Mouse (Mus musculus): ENCODE measurements around the gene Tmem151b.

Tmem151b gene

DNA sequence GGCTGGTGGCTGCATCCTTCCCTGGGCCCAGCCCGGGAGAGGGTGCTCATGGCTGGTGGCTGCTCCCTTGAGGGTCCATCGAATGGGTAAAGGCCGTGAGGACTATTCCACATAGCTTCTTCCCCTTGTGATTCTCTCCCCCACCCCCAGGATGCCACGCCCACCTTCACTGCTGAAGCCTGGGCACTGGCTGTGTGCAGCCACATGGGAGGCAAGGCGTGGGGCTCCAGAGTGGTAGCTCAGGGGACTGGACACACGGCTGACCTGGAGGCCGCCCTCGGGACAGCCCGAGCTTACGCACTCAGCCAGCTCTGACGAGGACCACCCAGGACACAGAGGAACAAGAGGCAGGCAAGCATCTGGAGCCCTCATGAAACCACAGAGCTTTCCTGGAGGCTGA, 29.3 kb downstream of the Tmem151b start:
- in situ Hi-C loops (cut with MboI; ENCODE audit: unreplicated experiment in 2 of 2), result no loop called here

DNA sequence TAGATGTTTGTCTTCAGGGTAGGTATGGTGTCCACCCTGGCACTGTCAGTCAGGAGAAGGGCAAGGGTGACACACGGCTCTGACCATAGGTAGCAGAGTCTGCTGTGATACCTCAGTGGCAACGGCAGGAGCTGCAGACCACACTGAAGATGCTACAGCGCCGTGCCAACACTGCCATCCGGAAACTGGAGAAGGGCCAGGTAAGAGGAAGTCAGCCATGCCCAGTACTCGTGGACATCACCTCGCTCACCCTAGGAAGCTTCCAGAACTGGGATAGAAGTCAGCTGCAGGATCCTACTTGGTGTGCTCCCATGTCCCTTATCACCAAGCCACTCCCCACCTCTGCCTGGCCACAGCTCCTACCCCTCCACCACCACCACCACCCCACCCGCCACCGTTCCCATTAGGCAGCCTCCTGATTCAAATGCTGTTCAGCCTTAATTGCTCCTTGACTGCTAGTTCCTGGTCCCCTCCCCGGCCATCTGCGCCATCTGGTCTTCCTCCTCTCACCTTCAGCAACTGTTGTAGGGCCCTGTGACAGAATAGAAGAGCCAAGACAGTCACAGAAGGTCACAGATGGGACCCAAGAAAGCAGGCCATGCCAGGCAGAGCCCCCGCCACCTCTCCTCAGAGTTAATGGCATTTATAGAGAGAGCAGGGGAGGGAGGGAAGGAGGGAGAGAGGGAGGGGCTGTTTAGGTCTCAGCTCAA, 30.6 kb downstream of the Tmem151b start:
- in situ Hi-C loops (cut with MboI; ENCODE audit: unreplicated experiment in 2 of 2), result loop anchor here in 1 of 2 experiments (5.0 kb wide), 1 partner anchor 33 kb away; no protein-coding TSS in a partner anchor

DNA sequence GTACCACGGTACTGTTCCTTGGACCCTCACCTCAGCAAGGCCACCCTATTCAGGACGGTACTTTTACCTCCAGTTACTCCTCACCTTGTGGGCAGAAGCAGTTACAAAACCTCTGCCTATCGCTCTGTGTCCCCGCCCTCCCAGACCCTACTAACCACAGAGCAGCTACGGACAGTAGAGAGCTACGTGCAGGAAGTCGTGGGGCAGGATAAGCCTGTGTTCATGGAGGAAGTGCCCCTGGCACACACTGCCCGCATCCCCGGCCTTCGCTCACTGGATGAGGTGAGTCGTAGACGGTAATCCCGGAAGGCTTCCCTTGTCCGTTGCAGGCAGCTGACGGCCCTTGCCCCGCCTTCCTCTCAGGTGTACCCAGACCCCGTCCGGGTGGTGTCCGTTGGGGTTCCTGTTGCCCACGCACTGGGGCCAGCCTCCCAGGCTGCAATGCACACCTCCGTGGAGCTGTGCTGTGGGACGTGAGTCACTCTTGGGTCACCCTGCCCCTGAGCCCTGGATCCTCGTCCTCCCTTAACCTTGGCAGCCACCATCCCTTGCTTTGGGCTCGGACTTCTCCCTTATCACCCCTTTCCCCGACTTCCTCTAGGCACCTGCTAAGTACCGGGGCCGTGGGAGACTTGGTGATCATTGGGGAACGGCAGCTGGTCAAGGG, 31.8 kb downstream of the Tmem151b start:
- in situ Hi-C loops (cut with MboI; ENCODE audit: unreplicated experiment in 2 of 2), result loop anchor here in 1 of 2 experiments (5.0 kb wide), 1 partner anchor 35 kb away; no protein-coding TSS in a partner anchor

DNA sequence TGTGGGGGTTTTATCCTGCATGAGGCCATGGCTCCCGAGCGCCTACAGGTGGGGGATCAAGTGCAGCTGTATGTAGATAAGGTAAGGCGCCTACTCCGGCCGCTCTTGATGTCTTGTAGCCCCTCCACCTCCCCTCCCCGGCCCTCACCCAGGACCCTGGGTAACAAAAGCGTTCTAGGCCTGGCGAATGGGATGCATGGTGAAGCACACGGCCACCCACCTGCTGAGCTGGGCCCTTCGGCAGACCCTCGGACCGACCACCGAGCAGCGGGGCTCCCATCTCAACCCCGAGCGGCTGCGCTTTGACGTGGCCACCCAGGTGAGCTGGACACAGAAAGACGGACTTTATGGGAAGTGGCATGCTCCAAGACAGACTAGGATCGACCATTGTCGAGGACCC, 32.3 kb downstream of the Tmem151b start:
- in situ Hi-C loops (cut with MboI; ENCODE audit: unreplicated experiment in 2 of 2), result loop anchor here in 1 of 2 experiments (5.0 kb wide), 1 partner anchor 35 kb away; no protein-coding TSS in a partner anchor

DNA sequence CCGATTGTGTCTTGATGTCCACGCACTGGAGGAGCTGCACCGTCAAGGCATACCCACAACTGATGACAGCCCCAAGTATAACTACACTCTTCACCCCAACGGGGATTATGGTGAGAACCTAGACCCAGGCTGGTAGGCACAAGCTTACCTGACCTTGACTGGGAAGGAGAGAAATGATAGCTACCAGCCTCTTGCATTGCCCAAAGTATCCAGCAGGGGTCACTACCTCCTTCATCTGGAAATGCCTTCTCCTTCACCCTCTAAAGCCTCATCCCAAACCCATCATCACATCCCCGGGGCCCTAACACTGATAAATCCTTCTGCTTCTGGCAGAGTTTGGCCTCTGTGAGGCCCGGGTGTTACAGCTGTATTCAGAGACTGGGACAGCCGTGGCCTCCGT, 33.0 kb downstream of the Tmem151b start:
- in situ Hi-C loops (cut with MboI; ENCODE audit: unreplicated experiment in 2 of 2), result loop anchor here in 1 of 2 experiments (5.0 kb wide), 1 partner anchor 36 kb away; no protein-coding TSS in a partner anchor

DNA sequence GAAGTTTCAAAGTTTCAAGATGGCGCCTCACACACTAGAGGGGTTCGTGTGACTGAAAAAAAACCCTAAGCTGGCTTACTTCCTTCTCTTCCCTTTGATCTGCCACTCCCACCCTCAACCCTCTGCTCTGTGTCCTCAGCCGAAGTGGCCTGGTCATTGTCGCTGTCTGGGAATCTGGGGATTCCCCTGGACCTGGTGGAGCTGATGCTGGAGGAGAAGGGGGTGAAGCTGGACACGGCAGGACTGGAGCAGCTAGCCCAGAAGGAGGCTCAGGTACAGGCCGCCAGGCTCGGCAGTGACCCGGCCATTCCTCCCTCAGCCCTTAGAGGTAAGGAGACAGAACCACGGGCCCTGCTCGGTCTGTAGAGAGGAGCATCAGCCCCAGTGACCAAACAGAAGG, 33.7 kb downstream of the Tmem151b start:
- in situ Hi-C loops (cut with MboI; ENCODE audit: unreplicated experiment in 2 of 2), result loop anchor here in 1 of 2 experiments (5.0 kb wide), 1 partner anchor 36 kb away; no protein-coding TSS in a partner anchor

DNA sequence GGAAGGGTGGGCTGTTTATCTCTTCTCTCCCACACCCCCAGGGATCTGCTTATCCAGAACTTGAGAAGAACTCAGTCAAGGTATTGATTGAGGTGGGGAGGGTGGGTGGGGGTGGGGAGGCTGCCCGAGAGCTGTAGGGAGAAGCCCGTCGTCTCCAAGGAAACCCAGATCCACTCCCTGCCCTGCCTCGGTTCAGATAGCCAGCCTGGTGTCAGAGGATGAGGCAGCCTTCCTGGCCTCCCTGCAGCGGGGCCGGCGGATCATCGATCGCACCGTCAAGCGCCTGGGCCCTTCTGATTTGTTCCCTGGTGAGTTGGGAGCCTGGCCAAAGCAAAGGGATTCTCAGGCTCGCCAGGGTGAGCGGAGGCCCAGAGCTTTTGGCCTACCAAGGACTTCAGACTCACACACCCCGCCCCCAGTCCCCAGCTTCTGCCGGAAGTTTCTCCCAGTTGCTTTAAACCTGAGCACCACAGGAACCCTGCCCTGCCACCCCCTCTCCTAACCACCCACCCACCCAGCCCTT, 34.2 kb downstream of the Tmem151b start:
- in situ Hi-C loops (cut with MboI; ENCODE audit: unreplicated experiment in 2 of 2), result loop anchor here in 1 of 2 experiments (5.0 kb wide), 1 partner anchor 37 kb away; no protein-coding TSS in a partner anchor

DNA sequence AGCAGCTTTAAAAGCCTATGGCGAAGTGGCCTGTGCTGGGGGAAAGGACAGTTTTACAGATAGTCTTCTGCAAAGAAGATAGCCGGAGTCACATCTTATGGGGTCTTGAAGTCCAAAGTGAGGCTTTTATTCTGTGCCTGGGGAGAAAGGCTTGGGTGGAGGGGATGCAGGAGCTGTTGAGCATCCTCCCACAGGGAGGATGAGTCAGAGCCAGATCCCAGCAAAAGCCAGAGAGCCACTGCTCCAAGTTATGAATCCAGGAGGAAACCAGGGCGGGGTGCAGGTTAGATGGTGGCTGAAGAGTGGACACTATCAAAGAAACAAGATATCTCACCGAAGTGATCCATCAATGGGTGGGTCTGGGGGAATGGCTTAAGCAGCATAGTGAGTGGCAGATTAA, 37.7 kb downstream of the Tmem151b start:
- in situ Hi-C loops (cut with MboI; ENCODE audit: unreplicated experiment in 2 of 2), result no loop called here

DNA sequence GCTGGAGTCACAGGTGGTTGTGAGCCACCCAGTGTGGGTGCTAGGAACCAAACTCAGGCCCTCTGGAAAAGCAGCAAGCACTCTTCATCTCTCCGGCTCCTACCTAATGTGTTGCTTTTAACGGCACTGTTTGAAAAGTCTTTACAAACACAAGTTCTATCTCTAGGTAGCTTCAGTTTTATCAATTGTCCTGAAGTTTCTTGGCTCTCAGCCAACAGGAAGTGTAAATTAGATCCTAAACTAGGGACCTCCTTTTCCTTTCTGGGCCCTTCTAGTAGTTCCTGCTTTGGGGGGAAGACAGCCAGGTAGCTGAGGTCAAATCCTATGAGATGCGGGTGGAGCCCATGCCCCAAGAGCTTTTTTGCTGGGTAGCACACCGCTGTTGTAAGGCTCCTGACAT, 38.6 kb downstream of the Tmem151b start:
- in situ Hi-C loops (cut with MboI; ENCODE audit: unreplicated experiment in 2 of 2), result no loop called here

DNA sequence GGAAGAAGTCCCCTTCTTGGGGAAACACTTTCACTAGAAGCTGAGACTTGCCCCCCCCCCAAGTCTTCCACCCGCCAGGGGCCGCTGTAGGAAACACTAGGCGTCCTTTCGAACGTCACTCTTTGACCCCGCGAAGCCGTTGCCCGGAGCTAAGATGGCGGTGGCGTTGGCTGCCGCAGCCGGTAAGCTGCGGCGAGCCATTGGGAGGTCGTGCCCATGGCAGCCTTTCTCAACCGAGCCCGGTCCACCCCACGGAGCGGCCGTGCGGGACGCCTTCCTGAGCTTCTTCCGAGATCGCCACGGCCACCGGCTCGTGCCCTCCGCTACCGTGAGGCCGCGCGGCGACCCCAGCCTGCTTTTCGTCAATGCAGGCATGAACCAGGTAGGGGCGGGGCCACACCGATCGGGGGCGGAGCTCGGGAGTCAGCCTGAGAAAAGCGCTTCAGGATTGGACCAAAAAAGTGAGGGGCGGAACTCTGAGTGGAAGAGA, 42.7 kb downstream of the Tmem151b start, which contains the start of gene Aars2:
Gene Aars2 (plus strand): TSS at position 142 of the 490 bp plus-strand sequence.
- in situ Hi-C loops (cut with MboI; ENCODE audit: unreplicated experiment in 2 of 2), result loop anchor here in 1 of 2 experiments (5.0 kb wide), 2 partner anchors 46 to 1861 kb away; partner anchors contain the start of gene Mrps10

DNA sequence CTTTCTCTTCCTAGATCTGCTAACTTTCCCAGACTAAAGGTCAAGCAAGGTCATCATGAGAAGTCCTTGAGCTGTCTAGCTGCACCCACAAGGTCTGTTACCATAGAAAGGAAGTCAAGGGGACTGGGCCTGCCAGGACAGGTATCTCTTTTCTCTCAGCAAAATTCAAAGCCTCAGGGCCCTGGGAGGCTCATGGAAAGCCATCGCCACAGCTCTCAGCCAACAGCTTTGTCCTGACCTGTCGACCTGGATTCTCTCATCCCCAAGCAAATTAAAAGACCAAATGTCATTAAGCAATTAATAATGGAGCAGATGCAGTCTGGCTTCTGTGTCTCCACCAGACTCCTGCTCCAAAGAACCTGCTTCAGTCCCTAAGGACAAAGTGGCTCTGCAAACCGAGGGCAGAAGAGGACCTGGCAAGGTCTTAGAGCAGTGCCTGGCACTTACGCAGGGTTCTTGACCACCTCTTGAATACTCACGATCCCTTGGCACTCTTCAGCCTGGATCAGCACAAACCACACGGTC, 43.5 kb downstream of the Tmem151b start:
- in situ Hi-C loops (cut with MboI; ENCODE audit: unreplicated experiment in 2 of 2), result loop anchor here in 1 of 2 experiments (5.0 kb wide), 2 partner anchors 46 to 1861 kb away; partner anchors contain the start of gene Mrps10

DNA sequence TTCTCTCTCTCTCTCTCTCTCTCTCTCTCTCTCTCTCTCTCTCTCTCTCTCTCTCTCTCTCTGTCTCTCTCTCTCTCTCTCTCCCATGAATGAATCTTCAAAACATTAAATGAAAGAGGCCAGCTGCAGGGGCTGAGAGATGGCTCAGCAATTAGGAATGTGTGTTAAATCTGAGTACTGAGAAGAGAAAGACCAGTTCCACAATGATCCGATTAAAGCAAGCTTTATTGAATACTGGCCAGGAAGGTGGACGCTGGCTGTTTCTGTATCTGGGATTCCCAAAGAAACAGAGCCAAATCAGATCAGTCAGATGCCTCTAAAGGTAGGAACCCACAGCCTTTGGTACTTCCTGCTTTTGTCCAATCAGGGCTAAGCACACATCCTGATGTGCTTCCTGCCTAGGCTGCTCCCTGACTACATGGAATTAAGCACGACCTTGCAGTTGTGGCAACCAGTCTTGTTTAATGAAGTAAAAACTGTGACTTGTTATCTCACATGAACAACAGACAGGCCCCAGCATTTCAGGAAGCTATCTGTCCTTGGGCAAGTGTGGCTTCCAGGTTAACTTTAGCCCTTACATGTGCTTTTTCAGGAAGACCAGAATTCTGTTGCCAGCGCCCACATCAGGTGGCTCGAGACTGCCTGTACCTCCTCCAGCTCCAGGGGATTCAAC, 46.0 kb downstream of the Tmem151b start:
- in situ Hi-C loops (cut with MboI; ENCODE audit: unreplicated experiment in 2 of 2), result no loop called here

DNA sequence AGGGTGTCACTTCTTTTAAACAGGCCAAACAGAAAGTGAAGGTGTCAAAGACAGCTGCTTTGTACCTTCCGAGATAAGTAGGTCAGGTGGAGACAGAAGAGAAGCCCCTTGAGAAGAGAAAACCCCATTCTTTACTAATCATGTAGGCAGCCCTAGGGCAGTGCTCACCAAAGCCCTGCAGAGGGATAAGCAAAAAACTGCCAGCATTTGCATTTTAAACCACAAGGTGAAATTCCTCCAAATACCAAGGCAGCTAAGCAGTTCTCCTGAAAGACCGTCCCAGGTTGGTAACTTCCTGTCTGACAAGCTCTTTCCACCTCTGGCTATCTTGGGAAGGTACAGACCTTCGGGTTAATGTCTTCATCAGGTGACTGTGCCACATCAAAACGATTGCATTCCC, 47.2 kb downstream of the Tmem151b start:
- in situ Hi-C loops (cut with MboI; ENCODE audit: unreplicated experiment in 2 of 2), result no loop called here

DNA sequence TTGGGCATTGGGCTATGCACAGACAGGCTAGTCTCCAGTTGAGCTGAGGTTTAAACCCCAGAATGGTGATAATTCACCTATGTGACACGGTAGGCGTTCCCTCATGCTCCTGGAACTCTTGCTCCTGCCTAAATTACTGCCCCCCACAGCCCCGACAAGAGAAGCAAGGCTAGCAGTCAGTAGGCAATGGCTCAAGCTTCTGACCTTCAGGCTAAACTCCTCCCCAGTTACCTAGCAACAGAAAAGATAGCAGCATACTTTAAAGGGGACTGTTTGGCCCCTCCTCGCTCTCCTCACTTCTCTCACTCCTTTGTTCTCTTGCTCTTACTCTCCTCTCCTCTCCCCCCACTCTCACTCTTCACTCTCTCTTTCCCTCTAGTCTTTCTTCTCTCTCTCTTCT, 48.5 kb downstream of the Tmem151b start:
- in situ Hi-C loops (cut with MboI; ENCODE audit: unreplicated experiment in 2 of 2), result no loop called here

DNA sequence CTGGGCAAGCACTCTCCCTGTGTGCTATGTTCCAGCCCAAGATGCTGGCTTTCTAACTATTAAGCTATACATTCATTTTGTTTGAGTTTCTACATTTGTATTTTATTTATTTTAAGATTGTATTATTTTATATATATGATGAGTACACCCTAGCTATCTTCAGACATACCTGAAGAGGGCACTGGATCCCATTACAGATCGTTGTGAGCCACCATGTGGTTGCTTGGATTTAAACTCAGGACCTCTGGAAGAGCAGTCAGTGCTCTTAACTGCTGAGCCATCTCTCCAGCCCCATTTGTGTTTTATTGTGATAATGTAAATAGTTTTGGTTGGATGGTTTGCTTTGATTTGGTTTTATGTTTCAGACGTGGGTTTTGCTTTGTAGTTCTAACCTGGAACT, 50.0 kb downstream of the Tmem151b start:
- in situ Hi-C loops (cut with MboI; ENCODE audit: unreplicated experiment in 2 of 2), result no loop called here

DNA sequence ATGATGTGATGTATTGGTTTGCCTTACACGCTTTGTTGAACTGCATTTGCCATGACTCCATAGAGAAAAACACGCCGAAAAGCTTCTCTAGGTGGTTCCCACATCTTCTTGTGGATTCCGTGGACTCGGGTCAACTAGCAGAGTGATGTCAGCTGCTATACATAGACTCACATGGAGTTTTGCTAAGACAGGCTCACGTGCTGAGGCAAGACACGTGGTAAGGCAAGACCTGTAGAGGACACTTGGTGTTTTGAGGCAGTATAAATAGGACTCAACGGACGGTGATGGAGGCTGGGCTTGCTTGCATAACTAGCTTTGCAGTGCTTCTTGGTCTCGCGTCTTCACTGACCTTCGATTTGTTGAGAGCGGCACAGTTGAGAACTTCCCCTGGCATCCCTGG, 51.1 kb downstream of the Tmem151b start:
- in situ Hi-C loops (cut with MboI; ENCODE audit: unreplicated experiment in 2 of 2), result no loop called here

DNA sequence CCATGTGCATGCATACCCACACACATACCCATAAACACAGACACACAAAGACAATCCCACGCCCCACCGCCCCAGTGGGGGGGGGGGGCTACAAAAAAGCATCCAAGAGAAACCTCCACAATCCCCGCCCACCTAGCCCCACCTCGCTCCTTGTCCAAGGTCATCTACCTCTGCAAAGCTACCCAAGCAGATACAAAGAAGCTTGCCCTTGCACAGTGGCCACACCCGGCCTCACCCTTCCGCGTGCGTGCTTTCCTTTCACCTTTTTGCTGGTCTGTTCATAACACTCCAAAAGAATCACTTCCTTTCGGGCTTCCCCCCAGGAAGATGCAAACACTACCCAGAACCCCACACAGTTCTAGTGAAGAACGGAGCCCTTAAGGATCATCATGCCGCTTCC, 54.1 kb downstream of the Tmem151b start:
- in situ Hi-C loops (cut with MboI; ENCODE audit: unreplicated experiment in 2 of 2), result no loop called here

Measured in v-Abl transformed pro-B cells (cell line).